Mouse (Mus musculus) hindbrain, embryonic 10.5 days (tissue): Measurements from ENCODE around the gene Zan. TPM values are rescaled to one million over a fixed set of nuclear protein-coding genes. Genes with fewer than 3 reads are reported as not detected.
A peak's percentile ranks its signal among the peaks of the same experiment; 100 is the strongest.

Experiments used
- DNase-seq: peaks from one replicate; pipeline ENCODE4 v3.0.0-alpha.2; 2017; ENCODE audit warnings: low spot score
- H3K27ac ChIP-seq: fragments of 300-500 bp; sonication (generic); 2 replicates; pipeline ENCODE4 v1.5.1; 2016; ENCODE audit warnings: mild to moderate bottlenecking, moderate library complexity
- H3K27me3 ChIP-seq: fragments of 300-500 bp; sonication (generic); 2 replicates; pipeline ENCODE4 v1.6.1; 2016; ENCODE audit warnings: mild to moderate bottlenecking; ENCODE audit not compliant: poor library complexity, insufficient read depth, severe bottlenecking
- H3K36me3 ChIP-seq: fragments of 300-500 bp; sonication (generic); 2 replicates; pipeline ENCODE4 v1.6.1; 2016; ENCODE audit warnings: mild to moderate bottlenecking, moderate library complexity
- H3K4me1 ChIP-seq: fragments of 300-500 bp; sonication (generic); replicated peaks from 2 replicates; pipeline ENCODE4 v1.6.1; 2016; ENCODE audit warnings: mild to moderate bottlenecking
- H3K4me3 ChIP-seq: fragments of 300-500 bp; sonication (generic); 2 replicates; pipeline ENCODE4 v1.5.1; 2016; ENCODE audit warnings: mild to moderate bottlenecking, moderate library complexity
- H3K9me3 ChIP-seq: fragments of 300-500 bp; sonication (generic); 2 replicates; pipeline ENCODE4 v1.6.1; 2016; ENCODE audit warnings: mild to moderate bottlenecking, moderate library complexity
- WGBS: fragments of 180-500 bp; shearing (Covaris S2); methylation state at CpG from one replicate; pipeline ENCODE4 v1.1.7; 2016; 5-methylcytosine and 5-hydroxymethylcytosine counted together
- polyA plus RNA-seq: library from polyadenylated mRNA; unstranded; fragments of >200 nt; fragmentation: Nextera tagmentation; extraction: Ambion mirVana; gene quantifications from 2 replicates; pipeline ENCODE4 v1.2.1, GENCODE M21; 2016

Zan gene
- polyA plus RNA-seq, 1 experiment from 2014 or later = 0.13 TPM

DNA sequence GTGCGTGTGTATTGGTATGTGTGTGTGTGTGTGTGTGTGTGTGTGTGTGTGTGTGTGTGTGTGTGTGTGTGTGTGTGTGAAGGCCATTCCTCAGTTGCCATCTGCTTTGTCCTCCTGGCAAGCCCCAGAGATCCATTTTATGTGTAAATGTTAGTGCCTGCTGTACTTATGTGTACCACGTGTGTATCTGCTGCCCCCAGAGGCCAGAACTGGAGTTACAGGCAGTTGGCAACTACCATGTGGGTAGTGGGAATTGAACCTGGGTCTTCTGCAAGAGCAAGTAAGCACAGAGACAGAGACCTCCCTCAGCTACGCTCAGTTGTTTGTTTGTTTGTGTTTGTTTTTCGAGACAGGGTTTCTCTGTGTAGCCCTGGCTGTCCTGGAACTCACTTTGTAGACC lies 95.7 kb downstream of the Zan start:
- no peak overlapping the region for H3K4me3 ChIP-seq
- no peaks in the 10 kb centered on the region for H3K36me3 ChIP-seq
- peak; percentile 65 for DNase-seq
- no peaks in the 10 kb centered on the region for H3K9me3 ChIP-seq
- 49% methylated on average over 4 of the region's 4 CpGs for WGBS
- H3K27ac ChIP-seq = no peak overlapping the region
- no peaks in the 10 kb centered on the region for H3K27me3 ChIP-seq
- H3K4me1 ChIP-seq = peaks cover 26% of the 10 kb centered on the region

DNA sequence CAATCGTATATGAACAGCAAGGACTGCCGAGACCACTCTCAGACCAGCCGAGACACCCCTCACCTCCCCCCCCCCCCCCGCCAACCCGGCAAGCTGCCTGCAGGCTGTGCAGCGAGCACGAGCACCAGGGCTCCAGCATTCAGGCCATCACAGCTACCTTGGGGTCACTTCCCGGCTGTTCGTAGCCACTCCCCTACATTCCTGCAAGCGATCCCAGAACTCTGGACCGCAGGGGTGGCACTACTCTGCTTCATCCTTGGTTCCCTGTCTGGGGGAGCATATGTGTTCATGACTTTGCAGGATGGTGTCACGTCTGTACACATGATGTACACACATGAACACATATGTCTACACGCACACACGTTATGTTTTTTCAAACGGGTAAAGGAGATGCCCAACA lies 99.3 kb downstream of the Zan start:
- WGBS = 38% methylated on average over 10 of the region's 15 CpGs

DNA sequence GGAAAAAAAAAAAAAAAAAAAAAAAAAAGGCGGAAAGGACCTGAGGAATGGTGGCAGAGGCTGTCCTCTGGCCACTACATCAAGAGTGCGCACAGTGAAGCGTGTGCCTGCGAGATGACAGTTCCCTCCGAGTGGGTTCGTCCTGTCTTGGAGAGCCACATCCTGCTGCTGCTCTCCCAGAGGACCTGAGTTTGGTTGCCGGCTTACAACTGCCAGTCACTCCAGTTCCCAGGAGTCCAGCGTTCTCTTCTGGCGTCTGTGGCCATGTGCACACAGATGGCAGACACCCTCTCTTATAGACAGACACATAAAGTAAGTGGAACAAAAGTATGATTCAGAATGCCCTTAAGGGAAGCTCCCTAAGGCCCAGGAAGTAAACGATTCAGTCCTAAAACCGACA lies 99.7 kb downstream of the Zan start:
- Histone ChIP-seq H3K27me3 (no peaks in the 10 kb centered on the region), H3K4me3 (no peak overlapping the region), H3K27ac (no peak overlapping the region), H3K9me3 (no peaks in the 10 kb centered on the region), H3K36me3 (peaks cover 38% of the 10 kb centered on the region), H3K4me1 (peaks cover 42% of the 10 kb centered on the region)
- 36% methylated on average over 11 of the region's 11 CpGs for WGBS
- DNase-seq = peak; percentile 44

More for the DNA sequence above, 99.3 kb downstream of the Zan start:
- Histone ChIP-seq H3K27ac (no peak overlapping the region), H3K4me3 (no peak overlapping the region), H3K4me1 (peaks cover 42% of the 10 kb centered on the region), H3K36me3 (peaks cover 34% of the 10 kb centered on the region), H3K27me3 (no peaks in the 10 kb centered on the region), H3K9me3 (no peaks in the 10 kb centered on the region)
- DNase-seq = no peak

DNA sequence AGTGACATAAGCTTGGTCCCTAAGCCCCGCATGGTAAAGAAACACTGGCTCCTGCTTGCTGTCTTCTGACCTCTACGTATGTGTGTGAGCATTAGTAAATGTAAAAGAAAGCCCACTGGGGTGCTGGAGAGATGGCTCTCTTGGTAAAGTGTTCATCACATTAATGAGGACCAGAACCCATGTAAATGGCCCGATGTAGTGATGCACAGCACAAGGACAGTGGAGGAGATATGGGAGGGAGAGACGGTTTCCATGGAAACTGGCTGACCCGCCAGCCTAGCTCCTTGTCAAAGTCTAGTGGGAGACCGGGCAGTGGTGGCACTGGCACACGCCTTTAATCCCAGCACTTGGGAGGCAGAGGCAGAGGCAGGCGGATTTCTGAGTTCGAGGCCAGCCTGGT lies 100.1 kb downstream of the Zan start:
- Histone ChIP-seq H3K27ac (no peak overlapping the region), H3K27me3 (no peaks in the 10 kb centered on the region), H3K4me3 (0 out of 2 replicates have a peak overlapping the region, but pooled peaks have one; percentile 0), H3K9me3 (no peaks in the 10 kb centered on the region), H3K4me1 (peaks cover 42% of the 10 kb centered on the region), H3K36me3 (peaks cover 43% of the 10 kb centered on the region)
- 60% methylated on average over 9 of the region's 9 CpGs for WGBS
- DNase-seq = peak; percentile 36

DNA sequence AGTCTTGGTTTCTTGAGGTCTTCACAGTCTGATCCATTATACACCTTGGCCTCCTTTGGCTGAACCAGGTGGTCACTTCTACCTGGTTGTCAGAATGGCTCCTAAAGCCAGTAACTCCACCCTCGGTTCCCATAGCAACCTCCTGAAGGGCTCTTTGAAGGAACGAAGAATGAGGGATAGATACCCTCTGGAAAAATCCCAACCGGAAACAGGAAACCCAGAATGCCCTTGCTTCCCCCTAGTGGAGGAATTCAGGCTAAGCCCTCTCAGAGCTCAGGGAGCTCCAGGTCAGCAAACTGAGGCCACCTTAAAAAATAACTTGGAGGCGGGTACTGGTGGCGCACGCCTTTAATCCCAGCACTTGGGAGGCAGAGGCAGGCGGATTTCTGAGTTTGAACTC lies 100.7 kb downstream of the Zan start:
- Histone ChIP-seq H3K4me3 (no peak overlapping the region), H3K27ac (0 out of 2 replicates have a peak overlapping the region, but pooled peaks have one; percentile 69), H3K4me1 (peaks cover 42% of the 10 kb centered on the region), H3K27me3 (no peaks in the 10 kb centered on the region), H3K9me3 (no peaks in the 10 kb centered on the region), H3K36me3 (peaks cover 48% of the 10 kb centered on the region)
- WGBS = 39% methylated on average over 7 of the region's 7 CpGs
- DNase-seq = peak; percentile 45

DNA sequence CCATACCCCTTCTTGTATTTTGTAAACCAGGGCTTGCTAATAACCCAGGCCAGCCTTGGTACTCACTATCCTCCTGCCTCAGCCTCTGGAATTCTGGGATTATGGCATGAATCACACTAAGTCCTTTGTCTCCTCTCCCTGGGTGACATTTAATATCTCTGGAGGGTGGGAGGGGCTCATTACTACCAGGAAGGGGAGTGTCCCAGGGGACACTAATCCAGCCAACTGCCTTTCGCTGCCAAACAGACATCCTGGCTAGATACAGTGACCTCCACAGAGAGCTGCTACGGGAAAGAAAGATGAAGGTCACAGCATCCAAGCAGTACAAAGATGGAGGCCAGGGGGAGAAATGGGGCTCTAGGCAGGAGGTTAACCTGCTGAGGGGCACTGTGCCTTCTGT lies 101.2 kb downstream of the Zan start:
- Histone ChIP-seq H3K9me3 (no peaks in the 10 kb centered on the region), H3K4me1 (peaks cover 42% of the 10 kb centered on the region), H3K4me3 (no peak overlapping the region), H3K27me3 (no peaks in the 10 kb centered on the region), H3K36me3 (peaks cover 53% of the 10 kb centered on the region), H3K27ac (peak overlapping the region; percentile 69)
- WGBS = 55% methylated on average over 2 of the region's 2 CpGs
- no peak for DNase-seq

DNA sequence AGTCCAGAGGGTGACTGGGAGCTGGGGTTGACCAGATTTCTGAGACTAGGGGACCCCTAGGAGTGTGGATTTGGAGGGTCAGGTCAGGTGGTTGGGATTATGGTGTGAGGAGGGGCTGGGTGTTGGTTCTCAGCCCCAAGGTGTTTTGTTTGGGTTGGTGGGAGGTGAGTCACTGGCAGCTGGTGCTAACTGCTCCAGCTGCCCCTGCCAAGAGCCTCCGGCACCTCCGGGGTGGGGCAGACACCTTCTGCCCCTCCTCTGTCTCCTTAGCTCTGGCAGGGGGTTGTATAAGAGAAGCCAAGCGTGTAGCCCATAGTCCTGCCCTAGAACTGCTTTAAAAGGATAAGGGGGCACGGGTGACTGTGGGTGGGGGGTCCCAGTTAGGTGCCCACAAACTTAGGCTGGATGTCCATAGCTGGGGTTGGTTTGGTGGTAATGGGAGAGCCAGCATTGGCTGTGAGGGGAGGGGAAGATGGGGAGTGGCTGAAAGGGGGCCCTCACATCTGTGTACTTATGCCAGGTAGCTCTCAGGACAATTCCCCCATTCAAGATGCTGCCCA lies 102.3 kb downstream of the Zan start:
- WGBS = 82% methylated on average over 4 of the region's 4 CpGs
- Histone ChIP-seq H3K27me3 (no peaks in the 10 kb centered on the region), H3K4me1 (peaks cover 42% of the 10 kb centered on the region), H3K27ac (0 out of 2 replicates have a peak overlapping the region, but pooled peaks have one; percentile 69), H3K4me3 (no peak overlapping the region), H3K36me3 (peaks cover 64% of the 10 kb centered on the region), H3K9me3 (no peaks in the 10 kb centered on the region)
- DNase-seq = no peak

DNA sequence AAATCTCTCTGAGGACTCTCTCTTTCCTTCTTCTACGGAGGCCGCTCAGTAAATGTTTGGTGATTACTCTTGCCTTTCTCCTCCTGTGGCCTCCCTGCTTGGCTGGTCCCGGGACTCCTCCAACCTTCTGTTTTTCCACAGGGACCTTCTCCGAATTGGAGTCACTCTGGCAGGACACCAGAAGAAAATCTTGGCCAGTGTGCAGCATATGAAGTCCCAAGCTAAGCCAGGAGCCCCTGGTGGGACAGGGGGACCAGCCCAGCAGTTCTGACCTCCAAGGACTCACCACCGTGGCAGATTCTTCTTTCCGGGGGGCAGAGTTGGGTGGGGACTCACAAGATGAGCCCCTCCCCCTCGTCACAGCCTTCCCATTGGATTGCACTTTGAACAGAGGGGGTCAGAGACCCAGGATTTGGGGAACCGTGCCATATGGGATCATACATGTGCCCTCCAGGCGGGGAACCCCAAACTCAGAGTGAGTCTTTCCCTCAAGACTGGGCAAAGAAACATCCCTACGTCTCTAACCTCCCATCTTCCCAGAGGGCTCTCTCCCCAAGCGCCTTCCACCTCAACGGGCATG lies 103.4 kb downstream of the Zan start:
- no peaks in the 10 kb centered on the region for H3K9me3 ChIP-seq
- H3K27ac ChIP-seq = peak overlapping the region; percentile 5; the same call in 1 of the 2 replicates
- H3K27me3 ChIP-seq = no peaks in the 10 kb centered on the region
- no peak overlapping the region for H3K4me3 ChIP-seq
- H3K4me1 ChIP-seq = peaks cover 36% of the 10 kb centered on the region
- peaks cover 75% of the 10 kb centered on the region for H3K36me3 ChIP-seq
- no peak for DNase-seq
- 88% methylated on average over 12 of the region's 12 CpGs for WGBS

DNA sequence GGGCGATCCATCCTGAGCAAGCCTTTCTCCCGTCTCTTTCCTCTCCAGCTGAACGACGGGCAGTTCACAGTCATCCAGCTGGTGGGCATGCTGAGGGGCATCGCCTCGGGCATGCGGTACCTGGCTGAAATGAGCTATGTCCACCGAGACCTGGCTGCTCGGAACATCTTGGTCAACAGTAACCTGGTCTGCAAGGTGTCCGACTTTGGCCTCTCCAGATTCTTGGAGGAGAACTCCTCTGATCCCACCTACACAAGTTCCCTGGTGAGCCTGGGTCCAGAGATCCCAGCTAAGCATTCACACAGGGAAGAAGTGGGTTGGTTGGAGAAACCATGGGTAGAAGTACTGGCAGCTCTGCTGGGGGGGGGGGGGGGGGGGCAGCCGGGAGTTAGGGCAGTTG lies 107.2 kb downstream of the Zan start:
- no peak overlapping the region for H3K4me3 ChIP-seq
- peaks cover 1% of the 10 kb centered on the region; the same call in 1 of the 2 replicates for H3K4me1 ChIP-seq
- no peak for DNase-seq
- WGBS = 95% methylated on average over 10 of the region's 11 CpGs
- peaks cover 100% of the 10 kb centered on the region for H3K36me3 ChIP-seq
- no peaks in the 10 kb centered on the region for H3K9me3 ChIP-seq
- H3K27ac ChIP-seq = no peak overlapping the region
- H3K27me3 ChIP-seq = no peaks in the 10 kb centered on the region

DNA sequence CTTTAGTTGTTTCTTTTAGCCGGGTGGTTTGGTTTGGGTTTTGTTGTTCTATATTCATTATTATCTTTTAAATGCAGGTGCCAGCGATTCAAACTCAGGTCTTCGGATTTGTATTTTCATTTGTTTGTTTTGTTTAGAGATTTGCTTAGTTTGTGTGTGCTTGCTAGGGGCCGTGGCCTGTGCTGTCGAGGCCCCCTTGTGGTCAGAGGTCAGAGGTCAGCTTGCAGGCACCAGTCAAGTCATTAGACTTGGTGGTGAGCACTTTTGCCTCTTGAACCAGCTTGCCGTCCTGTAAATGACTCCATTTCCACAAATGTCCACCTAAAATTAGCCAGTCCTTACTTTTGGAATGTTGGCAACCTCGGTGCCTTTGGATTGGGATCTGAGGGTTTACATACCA lies 118.5 kb downstream of the Zan start:
- H3K27ac ChIP-seq = no peak overlapping the region
- 39% methylated on average over 7 of the region's 7 CpGs for WGBS
- peaks cover 10% of the 10 kb centered on the region for H3K4me1 ChIP-seq
- H3K36me3 ChIP-seq = peaks cover 98% of the 10 kb centered on the region
- H3K4me3 ChIP-seq = no peak overlapping the region
- no peak for DNase-seq
- no peaks in the 10 kb centered on the region for H3K27me3 ChIP-seq
- H3K9me3 ChIP-seq = no peaks in the 10 kb centered on the region

DNA sequence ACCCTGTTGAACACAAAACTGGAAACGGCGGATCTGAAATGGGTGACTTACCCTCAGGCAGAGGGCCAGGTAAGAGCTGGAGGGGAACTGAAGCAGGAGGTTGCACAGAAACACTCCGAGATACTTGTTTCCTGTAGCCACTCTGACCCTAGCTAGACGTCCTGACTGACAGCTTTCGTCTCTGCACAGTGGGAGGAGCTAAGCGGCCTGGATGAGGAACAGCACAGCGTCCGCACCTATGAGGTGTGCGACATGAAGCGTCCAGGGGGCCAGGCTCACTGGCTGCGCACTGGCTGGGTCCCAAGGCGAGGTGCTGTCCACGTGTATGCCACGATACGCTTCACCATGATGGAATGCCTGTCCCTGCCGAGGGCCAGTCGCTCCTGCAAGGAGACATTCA lies 122.8 kb downstream of the Zan start:
- H3K4me3 ChIP-seq = no peak overlapping the region
- H3K27ac ChIP-seq = no peak overlapping the region
- no peaks in the 10 kb centered on the region for H3K27me3 ChIP-seq
- H3K4me1 ChIP-seq = peaks cover 46% of the 10 kb centered on the region
- WGBS = 90% methylated on average over 17 of the region's 17 CpGs
- no peaks in the 10 kb centered on the region for H3K9me3 ChIP-seq
- DNase-seq = no peak
- H3K36me3 ChIP-seq = peaks cover 68% of the 10 kb centered on the region

DNA sequence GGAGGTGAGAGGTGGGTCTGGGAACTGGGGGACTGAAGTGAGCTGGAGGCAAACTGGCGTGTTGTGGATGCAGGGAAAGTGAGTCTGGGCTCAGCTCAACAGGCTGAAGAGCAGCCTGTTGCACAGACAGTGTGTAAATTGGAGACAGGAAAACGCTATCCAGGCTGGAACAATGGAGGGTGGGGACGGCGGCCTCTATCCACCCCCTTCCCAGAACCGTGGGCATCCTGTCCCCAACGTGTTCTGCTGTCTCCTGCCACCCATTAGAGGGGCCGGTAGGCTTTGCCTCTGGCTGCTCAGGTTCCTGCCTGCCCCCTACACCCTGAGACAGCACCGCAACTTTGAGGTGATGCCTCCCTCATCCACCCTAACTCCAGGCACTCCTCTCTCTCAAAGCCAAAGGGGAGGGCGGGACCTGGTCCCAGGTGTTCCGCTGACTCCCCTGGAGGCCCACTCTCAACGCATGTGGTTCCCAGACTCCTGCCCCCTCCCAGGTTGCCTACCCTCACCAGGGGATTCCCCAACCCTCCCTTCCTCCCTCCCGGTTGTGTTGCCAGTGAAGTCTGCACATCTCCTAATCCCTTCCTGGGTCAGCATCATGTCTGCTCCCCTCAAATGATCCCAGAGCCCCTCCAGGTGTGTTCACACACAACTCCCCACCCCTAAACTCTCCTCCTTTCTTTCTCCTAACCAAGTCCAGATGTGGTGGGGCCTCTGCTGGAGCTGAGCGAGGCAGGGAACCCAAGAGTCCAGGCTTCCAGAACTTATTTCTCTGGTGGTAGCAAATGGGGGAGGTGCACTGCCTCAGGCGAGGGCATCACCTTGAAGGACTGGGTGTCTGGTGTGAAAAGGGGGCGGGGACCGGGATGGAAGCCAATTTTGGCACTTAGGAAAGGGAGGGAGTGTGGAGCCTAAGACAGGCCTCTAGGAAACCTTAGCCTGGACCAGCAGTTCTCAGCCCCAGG lies 124.6 kb downstream of the Zan start:
- peak overlapping the region; percentile 94 for H3K4me3 ChIP-seq
- no peak for DNase-seq
- no peaks in the 10 kb centered on the region for H3K27me3 ChIP-seq
- 20% methylated on average over 16 of the region's 16 CpGs for WGBS
- H3K9me3 ChIP-seq = no peaks in the 10 kb centered on the region
- H3K4me1 ChIP-seq = peaks cover 60% of the 10 kb centered on the region
- H3K27ac ChIP-seq = peak overlapping the region; percentile 98
- peaks cover 50% of the 10 kb centered on the region for H3K36me3 ChIP-seq

DNA sequence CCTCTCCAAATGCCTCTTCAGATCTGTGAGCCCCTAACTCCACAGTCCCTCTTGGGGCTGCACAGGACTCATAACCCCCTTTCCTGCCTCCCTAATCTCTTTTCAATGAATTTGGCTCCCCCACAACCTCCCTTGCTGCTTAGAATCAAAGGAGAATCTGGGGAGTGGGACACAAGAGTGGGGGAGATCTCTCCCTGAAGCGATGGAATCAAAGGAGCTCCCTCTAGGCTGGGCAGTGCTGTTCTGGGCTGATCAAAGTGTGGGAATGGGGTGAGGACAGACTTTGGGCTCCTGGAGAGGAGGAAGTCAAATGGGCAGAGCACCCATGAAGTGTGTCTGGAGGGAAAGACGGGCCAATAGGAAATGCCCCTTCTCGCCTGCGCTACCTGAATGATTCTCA lies 125.5 kb downstream of the Zan start:
- peaks cover 64% of the 10 kb centered on the region for H3K4me1 ChIP-seq
- H3K9me3 ChIP-seq = no peaks in the 10 kb centered on the region
- peaks cover 41% of the 10 kb centered on the region for H3K36me3 ChIP-seq
- H3K4me3 ChIP-seq = peak overlapping the region; percentile 94
- 10% methylated on average over 4 of the region's 4 CpGs for WGBS
- H3K27ac ChIP-seq = peak overlapping the region; percentile 98
- DNase-seq = no peak
- no peaks in the 10 kb centered on the region for H3K27me3 ChIP-seq
